Mouse (Mus musculus) kidney, postnatal 0 days (tissue): ENCODE results near the gene Pon1. TPM values are rescaled to one million over a fixed set of nuclear protein-coding genes. Genes with fewer than 3 reads are reported as not detected.

ENCODE experiments used
- ATAC-seq: fragments of 200-750 bp; cut with Nextera tagmentation; replicated peaks from 2 replicates; pipeline ENCODE4 v1.8.0; 2017; ENCODE audit warnings: low read depth, moderate number of reproducible peaks, moderate TSS enrichment, moderate library complexity; ENCODE audit not compliant: low FRiP score
- DNase-seq: peaks from one replicate; pipeline ENCODE4 v3.0.0-alpha.2; 2016; ENCODE audit warnings: low spot score
- H3K27ac ChIP-seq: fragments of 300-500 bp; sonication (generic); 2 replicates; pipeline ENCODE4 v1.5.1; 2014; ENCODE audit warnings: mild to moderate bottlenecking
- H3K27me3 ChIP-seq: fragments of 300-500 bp; sonication (generic); 2 replicates; pipeline ENCODE4 v1.6.1; 2014; ENCODE audit warnings: low read length, mixed read lengths; ENCODE audit not compliant: insufficient read depth
- H3K36me3 ChIP-seq: fragments of 300-500 bp; sonication (generic); 2 replicates; pipeline ENCODE4 v1.6.1; 2014; ENCODE audit warnings: low read length, mixed read lengths; ENCODE audit not compliant: insufficient read depth
- H3K4me1 ChIP-seq: fragments of 300-500 bp; sonication (generic); replicated peaks from 2 replicates; pipeline ENCODE4 v1.6.1; 2014; ENCODE audit warnings: antibody characterized with exemption, low read length, mixed read lengths; ENCODE audit not compliant: insufficient read depth
- H3K4me2 ChIP-seq: fragments of 300-500 bp; sonication (generic); 2 replicates; pipeline ENCODE4 v1.6.1; 2014; ENCODE audit warnings: mild to moderate bottlenecking, low read length, moderate library complexity, mixed read lengths
- H3K4me3 ChIP-seq: fragments of 300-500 bp; sonication (generic); replicated peaks from 2 replicates; pipeline ENCODE4 v1.5.1; 2014; ENCODE audit warnings: low read depth, low read length
- H3K9ac ChIP-seq: fragments of 300-500 bp; sonication (generic); 2 replicates; pipeline ENCODE4 v1.6.1; 2014; ENCODE audit warnings: low read depth, low read length
- H3K9me3 ChIP-seq: fragments of 300-500 bp; sonication (generic); replicated peaks from 2 replicates; pipeline ENCODE4 v1.6.1; 2016; ENCODE audit warnings: low read length, inconsistent platforms, mixed read lengths
- CTCF ChIP-seq: IDR thresholded peaks from 2 replicates; pipeline ENCODE4 v1.5.1; 2016; ENCODE audit warnings: antibody characterized with exemption, low read depth, mild to moderate bottlenecking, moderate library complexity
- WGBS: fragments of 180-500 bp; shearing (Covaris S2); extraction: QIAGEN DNeasy Blood & Tissue Kit; methylation state at CpG from one replicate; pipeline ENCODE4 v1.1.7; 2014; 5-methylcytosine and 5-hydroxymethylcytosine counted together
- polyA plus RNA-seq: library from polyadenylated mRNA; unstranded; fragments of >200 nt; fragmentation: Nextera tagmentation; extraction: Ambion mirVana; gene quantifications from 2 replicates; pipeline ENCODE4 v1.2.1, GENCODE M21; 2015

The Pon1 gene
- polyA plus RNA-seq, 1 experiment from 2014 or later, result 0.09 TPM

DNA sequence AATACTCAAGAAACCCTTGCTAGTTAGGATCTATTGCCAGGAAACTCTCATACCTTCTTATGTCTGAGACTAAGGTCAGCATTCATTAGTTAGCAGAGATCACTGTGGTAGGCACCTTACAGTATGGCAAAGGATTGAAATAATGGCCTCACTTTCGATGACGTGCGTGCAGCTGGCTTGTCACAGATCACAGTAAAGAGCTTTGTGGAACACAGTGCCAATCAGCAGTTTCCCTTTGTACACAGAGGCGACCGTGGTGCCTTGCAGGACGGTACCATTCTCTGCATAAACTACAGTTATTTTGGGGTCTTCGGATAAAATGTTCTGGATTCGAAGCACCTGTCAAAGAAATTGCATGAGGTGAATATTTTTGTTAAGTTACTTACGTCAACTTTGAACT, 25.6 kb downstream of the Pon1 start:
- no peak for TF ChIP-seq CTCF
- no peak overlapping the region for H3K27ac ChIP-seq
- ATAC-seq (no peak), DNase-seq (no peak)
- H3K4me2 ChIP-seq, result no peak overlapping the region
- H3K4me3 ChIP-seq, result no peak overlapping the region
- H3K9me3 ChIP-seq, result no peaks in the 10 kb centered on the region
- H3K4me1 ChIP-seq, result peaks cover 5% of the 10 kb centered on the region; the same call in 1 of the 2 replicates
- no peak overlapping the region for H3K9ac ChIP-seq
- 88% methylated on average over 9 of the region's 9 CpGs for WGBS
- no peaks in the 10 kb centered on the region for H3K27me3 ChIP-seq
- H3K36me3 ChIP-seq, result no peaks in the 10 kb centered on the region

GRCm38 (mm10) chr6:5167051-5167677, 26.6 kb downstream of the Pon1 start:
- Histone ChIP-seq H3K27me3 (no peaks in the 10 kb centered on the region), H3K27ac (no peak overlapping the region), H3K9ac (no peak overlapping the region), H3K4me2 (no peak overlapping the region), H3K4me3 (no peak overlapping the region), H3K9me3 (no peaks in the 10 kb centered on the region), H3K4me1 (no peaks in the 10 kb centered on the region), H3K36me3 (no peaks in the 10 kb centered on the region)
- 62% methylated on average over 14 of the region's 14 CpGs for WGBS
- DNase-seq, result no peak
- no peak for ATAC-seq
- TF ChIP-seq CTCF, result no peak

DNA sequence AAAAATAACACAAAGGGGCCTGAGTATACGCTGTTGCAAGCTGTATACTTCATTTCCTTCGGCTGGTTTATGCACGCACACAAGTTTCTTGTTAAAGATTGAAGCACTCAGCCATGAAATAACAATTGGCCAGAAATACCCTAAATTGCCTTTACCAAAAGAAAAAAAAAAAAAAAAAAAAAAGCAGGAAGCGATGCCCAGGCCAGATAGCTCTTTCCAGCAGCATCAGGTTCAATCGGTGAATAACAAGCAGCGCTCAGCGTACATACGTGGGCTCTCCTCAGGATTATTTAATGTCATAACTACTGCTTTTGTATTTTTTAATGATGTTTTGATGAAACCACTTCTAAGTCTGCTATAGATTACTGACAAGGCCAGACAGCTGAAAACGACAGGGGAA, 28.9 kb downstream of the Pon1 start:
- Histone ChIP-seq H3K27ac (0 out of 2 replicates have a peak overlapping the region, but pooled peaks have one; percentile 2), H3K36me3 (no peaks in the 10 kb centered on the region), H3K4me1 (no peaks in the 10 kb centered on the region), H3K4me2 (no peak overlapping the region), H3K9me3 (no peaks in the 10 kb centered on the region), H3K9ac (no peak overlapping the region), H3K4me3 (no peak overlapping the region), H3K27me3 (no peaks in the 10 kb centered on the region)
- DNase-seq, result no peak
- no peak for ATAC-seq
- no peak for TF ChIP-seq CTCF
- WGBS, result 55% methylated on average over 9 of the region's 9 CpGs

DNA sequence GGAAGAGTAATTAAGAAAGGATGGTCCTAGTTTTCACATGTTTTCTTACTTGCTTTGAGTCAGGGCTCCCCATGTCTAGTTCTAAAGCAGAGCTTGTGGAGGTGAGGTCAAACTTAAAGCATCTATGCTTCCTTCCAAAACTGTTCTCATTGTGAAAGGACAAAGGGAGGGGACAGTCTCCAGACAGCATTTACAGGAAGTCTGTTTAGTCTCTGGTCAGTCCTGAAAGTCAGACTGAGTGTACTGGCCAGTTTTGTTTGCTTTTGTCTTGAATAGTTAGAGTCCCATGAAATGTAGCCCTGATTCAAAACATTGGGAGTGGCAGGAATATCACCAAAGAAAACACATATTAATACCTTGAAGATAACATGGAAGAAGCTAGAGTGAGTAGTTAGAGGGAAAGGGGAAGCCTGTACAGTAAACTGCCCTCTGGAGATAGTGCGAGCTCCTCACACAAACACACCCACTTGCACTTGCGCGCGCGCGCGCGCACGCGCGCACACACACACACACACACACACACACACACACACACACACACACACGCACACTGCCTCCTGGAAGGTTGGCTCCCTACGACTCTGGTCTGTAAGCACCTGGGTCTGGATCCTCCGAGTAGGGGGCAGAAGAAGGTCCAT, 30.1 kb downstream of the Pon1 start:
- Histone ChIP-seq H3K27ac (no peak overlapping the region), H3K4me1 (no peaks in the 10 kb centered on the region), H3K27me3 (no peaks in the 10 kb centered on the region), H3K36me3 (no peaks in the 10 kb centered on the region), H3K9me3 (no peaks in the 10 kb centered on the region), H3K4me2 (no peak overlapping the region), H3K4me3 (no peak overlapping the region), H3K9ac (no peak overlapping the region)
- TF ChIP-seq CTCF, result no peak
- DNase-seq, result no peak
- ATAC-seq, result no peak
- WGBS, result 84% methylated on average over 14 of the region's 14 CpGs

- Histone ChIP-seq H3K4me1 (no peaks in the 10 kb centered on the region), H3K27ac (no peak overlapping the region), H3K27me3 (no peaks in the 10 kb centered on the region), H3K4me2 (no peak overlapping the region), H3K9me3 (no peaks in the 10 kb centered on the region), H3K36me3 (no peaks in the 10 kb centered on the region), H3K4me3 (no peak overlapping the region), H3K9ac (no peak overlapping the region)
- no peak for DNase-seq
- WGBS, result 70% methylated on average over 6 of the region's 6 CpGs
- ATAC-seq, result no peak
- TF ChIP-seq CTCF, result no peak
Measured at GRCm38 (mm10) chr6:5162052-5162451, 31.7 kb downstream of the Pon1 start.

DNA sequence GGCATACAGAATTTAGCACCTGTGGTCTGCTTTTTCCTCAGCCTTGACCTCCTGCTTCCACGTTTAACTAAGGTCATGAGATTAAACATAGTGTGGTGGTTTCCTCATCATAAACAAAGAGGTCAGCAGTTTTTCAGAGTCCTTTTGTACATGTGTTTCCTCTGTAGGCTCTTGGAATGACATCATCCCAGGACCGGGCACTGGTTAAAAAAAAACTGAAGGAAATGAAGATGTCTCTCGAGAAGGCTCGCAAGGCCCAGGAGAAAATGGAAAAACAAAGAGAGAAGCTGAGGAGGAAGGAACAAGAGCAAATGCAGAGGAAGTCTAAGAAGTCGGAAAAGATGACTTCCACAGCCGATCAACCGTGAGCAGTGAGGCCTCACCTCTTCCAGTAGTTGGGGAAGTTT, 34.4 kb downstream of the Pon1 start:
- Histone ChIP-seq H3K4me1 (no peaks in the 10 kb centered on the region), H3K27ac (0 out of 2 replicates have a peak overlapping the region, but pooled peaks have one; percentile 15), H3K4me2 (no peak overlapping the region), H3K36me3 (no peaks in the 10 kb centered on the region), H3K27me3 (no peaks in the 10 kb centered on the region), H3K9ac (no peak overlapping the region), H3K9me3 (no peaks in the 10 kb centered on the region), H3K4me3 (no peak overlapping the region)
- ATAC-seq (no peak), DNase-seq (peak; percentile 24)
- no peak for TF ChIP-seq CTCF
- 70% methylated on average over 7 of the region's 7 CpGs for WGBS
